Mouse (Mus musculus) limb, embryonic 10.5 days (tissue): ENCODE results near the gene Top3a. TPM values are rescaled to one million over a fixed set of nuclear protein-coding genes. Genes with fewer than 3 reads are reported as not detected.
A peak's percentile ranks its signal among the peaks of the same experiment; 100 is the strongest.
"Not testable (repeated sequence)": the region's sequence is repeated elsewhere in the genome, so short reads cannot be mapped to it uniquely, and the experiment has no call there.

Experiments
- DNase-seq: peaks from one replicate; pipeline ENCODE4 v3.0.0-alpha.2; 2017; ENCODE audit warnings: low spot score
- H3K27ac ChIP-seq: fragments of 300-500 bp; sonication (generic); 2 replicates; pipeline ENCODE4 v1.5.1; 2016; ENCODE audit warnings: mild to moderate bottlenecking
- H3K27me3 ChIP-seq: fragments of 300-500 bp; sonication (generic); 2 replicates; pipeline ENCODE4 v1.6.1; 2016; ENCODE audit warnings: low read depth, mild to moderate bottlenecking; ENCODE audit not compliant: poor library complexity, severe bottlenecking
- H3K36me3 ChIP-seq: fragments of 300-500 bp; sonication (generic); 2 replicates; pipeline ENCODE4 v1.6.1; 2016; ENCODE audit warnings: mild to moderate bottlenecking, moderate library complexity
- H3K4me1 ChIP-seq: fragments of 300-500 bp; sonication (generic); 2 replicates; pipeline ENCODE4 v1.6.1; 2016
- H3K4me3 ChIP-seq: fragments of 300-500 bp; sonication (generic); 2 replicates; pipeline ENCODE4 v1.5.1; 2016; ENCODE audit warnings: mild to moderate bottlenecking, moderate library complexity
- H3K9me3 ChIP-seq: fragments of 300-500 bp; sonication (generic); replicated peaks from 2 replicates; pipeline ENCODE4 v1.6.1; 2016; ENCODE audit warnings: mild to moderate bottlenecking
- WGBS: fragments of 180-500 bp; shearing (Covaris S2); methylation state at CpG from one replicate; pipeline ENCODE4 v1.1.7; 2016; 5-methylcytosine and 5-hydroxymethylcytosine counted together
- polyA plus RNA-seq: library from polyadenylated mRNA; unstranded; fragments of >200 nt; fragmentation: Nextera tagmentation; extraction: Ambion mirVana; gene quantifications from 2 replicates; pipeline ENCODE4 v1.2.1, GENCODE M21; 2016

Gene Top3a
- polyA plus RNA-seq: 30.2 TPM in 2 replicates

GRCm38 (mm10) chr11:60776829-60777740, at the start of gene Top3a, which contains the start of gene Smcr8:
Gene Top3a, minus strand, starts transcription at chr11:60777365.
Gene Smcr8, plus strand, starts transcription at chr11:60777524.
- Histone ChIP-seq H3K36me3 (peaks cover 38% of the 10 kb centered on the region), H3K9me3 (no peaks in the 10 kb centered on the region), H3K27me3 (no peaks in the 10 kb centered on the region), H3K27ac (peak within 1 kb of the TSS; percentile 92), H3K4me3 (peak within 1 kb of the TSS; percentile 90), H3K4me1 (peaks cover 58% of the 10 kb centered on the region)
- under 1% methylated on average over 62 of the region's 62 CpGs for WGBS
- DNase-seq: peak; percentile 89

- H3K27ac ChIP-seq: no peak overlapping the region
- no peaks in the 10 kb centered on the region for H3K9me3 ChIP-seq
- 64% methylated on average over 1 of the region's 1 CpGs for WGBS
- DNase-seq: no peak
- no peak overlapping the region for H3K4me3 ChIP-seq
- H3K27me3 ChIP-seq: no peaks in the 10 kb centered on the region
- peaks cover 11% of the 10 kb centered on the region for H3K4me1 ChIP-seq
- H3K36me3 ChIP-seq: no peaks in the 10 kb centered on the region
Measured at GRCm38 (mm10) chr11:60826700-60827099, 49.5 kb upstream of the Top3a start.

- H3K4me1 ChIP-seq: no peaks in the 10 kb centered on the region
- no peaks in the 10 kb centered on the region for H3K9me3 ChIP-seq
- H3K36me3 ChIP-seq: no peaks in the 10 kb centered on the region
- no peak overlapping the region for H3K4me3 ChIP-seq
- WGBS: 83% methylated on average over 3 of the region's 3 CpGs
- no peak overlapping the region for H3K27ac ChIP-seq
- no peaks in the 10 kb centered on the region for H3K27me3 ChIP-seq
- DNase-seq: no peak
Measured at GRCm38 (mm10) chr11:60825191-60825590, 48.0 kb upstream of the Top3a start.

- Histone ChIP-seq H3K27me3 (no peaks in the 10 kb centered on the region), H3K27ac (no peak overlapping the region), H3K36me3 (no peaks in the 10 kb centered on the region), H3K9me3 (no peaks in the 10 kb centered on the region), H3K4me1 (no peaks in the 10 kb centered on the region), H3K4me3 (no peak overlapping the region)
- WGBS: 74% methylated on average over 2 of the region's 2 CpGs
- no peak for DNase-seq
Measured at GRCm38 (mm10) chr11:60823771-60824170, 46.6 kb upstream of the Top3a start.

- no peak overlapping the region for H3K4me3 ChIP-seq
- H3K9me3 ChIP-seq: no peaks in the 10 kb centered on the region
- H3K36me3 ChIP-seq: no peaks in the 10 kb centered on the region
- H3K27me3 ChIP-seq: no peaks in the 10 kb centered on the region
- 75% methylated on average over 5 of the region's 5 CpGs for WGBS
- no peak overlapping the region for H3K27ac ChIP-seq
- no peaks in the 10 kb centered on the region for H3K4me1 ChIP-seq
- no peak for DNase-seq
Measured at GRCm38 (mm10) chr11:60816398-60816797, 39.2 kb upstream of the Top3a start.

- H3K9me3 ChIP-seq, H3K36me3 ChIP-seq, H3K27me3 ChIP-seq, DNase-seq: not testable (repeated sequence)
- WGBS: 33% methylated on average over 6 of the region's 6 CpGs
- peaks cover 28% of the 10 kb centered on the region for H3K4me1 ChIP-seq
- peak within 1 kb of the TSS; percentile 77 for H3K27ac ChIP-seq
- H3K4me3 ChIP-seq: peak within 1 kb of the TSS; percentile 63
Measured at GRCm38 (mm10) chr11:60811618-60812017, 34.5 kb upstream of the Top3a start, which contains the start of gene Shmt1. Gene Shmt1, minus strand, starts transcription at chr11:60811718.

GRCm38 (mm10) chr11:60811054-60811460, 33.9 kb upstream of the Top3a start:
- H3K36me3 ChIP-seq: peaks cover 5% of the 10 kb centered on the region
- under 1% methylated on average over 29 of the region's 29 CpGs for WGBS
- peak overlapping the region; percentile 77 for H3K27ac ChIP-seq
- H3K4me3 ChIP-seq: peak overlapping the region; percentile 63
- peaks cover 28% of the 10 kb centered on the region for H3K4me1 ChIP-seq
- peak; percentile 98 for DNase-seq
- H3K27me3 ChIP-seq: no peaks in the 10 kb centered on the region
- no peaks in the 10 kb centered on the region for H3K9me3 ChIP-seq

GRCm38 (mm10) chr11:60810046-60810965, 33.1 kb upstream of the Top3a start:
- WGBS: 12% methylated on average over 14 of the region's 14 CpGs
- H3K4me3 ChIP-seq: peak overlapping the region; percentile 63
- H3K9me3 ChIP-seq: no peaks in the 10 kb centered on the region
- peaks cover 10% of the 10 kb centered on the region for H3K36me3 ChIP-seq
- H3K27me3 ChIP-seq: no peaks in the 10 kb centered on the region
- peak; percentile 36 for DNase-seq
- H3K4me1 ChIP-seq: peaks cover 28% of the 10 kb centered on the region
- H3K27ac ChIP-seq: peak overlapping the region; percentile 77

GRCm38 (mm10) chr11:60809546-60809945, 32.4 kb upstream of the Top3a start:
- Histone ChIP-seq H3K4me1 (peaks cover 28% of the 10 kb centered on the region), H3K36me3 (peaks cover 16% of the 10 kb centered on the region), H3K27ac (no peak overlapping the region), H3K4me3 (peak overlapping the region; percentile 63), H3K27me3 (no peaks in the 10 kb centered on the region), H3K9me3 (no peaks in the 10 kb centered on the region)
- DNase-seq: no peak
- WGBS: 62% methylated on average over 1 of the region's 1 CpGs

GRCm38 (mm10) chr11:60808286-60809070, 31.3 kb upstream of the Top3a start:
- H3K9me3 ChIP-seq: no peaks in the 10 kb centered on the region
- H3K36me3 ChIP-seq: peaks cover 27% of the 10 kb centered on the region
- WGBS: 88% methylated on average over 4 of the region's 4 CpGs
- H3K4me3 ChIP-seq: no peak overlapping the region
- H3K27me3 ChIP-seq: no peaks in the 10 kb centered on the region
- H3K27ac ChIP-seq: no peak overlapping the region
- peaks cover 28% of the 10 kb centered on the region for H3K4me1 ChIP-seq
- no peak for DNase-seq

- no peak for DNase-seq
- Histone ChIP-seq H3K9me3 (no peaks in the 10 kb centered on the region), H3K27ac (no peak overlapping the region), H3K36me3 (peaks cover 96% of the 10 kb centered on the region), H3K4me3 (no peak overlapping the region), H3K27me3 (no peaks in the 10 kb centered on the region), H3K4me1 (no peaks in the 10 kb centered on the region)
- 88% methylated on average over 1 of the region's 1 CpGs for WGBS
Measured at GRCm38 (mm10) chr11:60800892-60801291, 23.7 kb upstream of the Top3a start.

- Histone ChIP-seq H3K4me3 (no peak overlapping the region), H3K27me3 (no peaks in the 10 kb centered on the region), H3K4me1 (no peaks in the 10 kb centered on the region), H3K9me3 (no peaks in the 10 kb centered on the region), H3K36me3 (peaks cover 99% of the 10 kb centered on the region), H3K27ac (no peak overlapping the region)
- DNase-seq: no peak
- 90% methylated on average over 4 of the region's 4 CpGs for WGBS
Measured at GRCm38 (mm10) chr11:60799977-60800376, 22.8 kb upstream of the Top3a start.
